18 mouse cellular contexts compared by ENCODE assay signal in genomic region chr6:30171967-30172366, GRCm38 (mm10).
DNase-seq lines count a peak whose midpoint lies in the region; ATAC-seq and TF ChIP-seq lines count a peak whose summit lies in the region.
"Had no signal": no experiment of that assay in that cellular context is flagged by ENCODE, and none has a peak within 500 bp of the region (broad histone marks: within the 10 kb centered on the region; RNA-seq: fewer than 3 reads in every experiment).

No protein-coding gene starts in this region.

- no peak for ATAC-seq in kidney, embryonic 14.5 days (ENCODE audit: low FRiP score, low TSS enrichment)
- no peak for ATAC-seq in neural tube, embryonic 11.5 days (ENCODE audit: insufficient read depth, low FRiP score, low TSS enrichment)
- ATAC-seq in neural tube, embryonic 15.5 days (ENCODE audit: low FRiP score) = no peak
- ATAC-seq in embryonic facial prominence, embryonic 15.5 days (ENCODE audit: insufficient number of reproducible peaks, low FRiP score, low TSS enrichment, low read depth) = no peak
- ATAC-seq in neural tube, embryonic 14.5 days (ENCODE audit: low read depth) = no peak
- ATAC-seq: activated CD4-positive, CD25-positive, alpha-beta regulatory T cell, adult 4 months; forebrain, embryonic 16.5 days; intestine, embryonic 16.5 days had no signal

- WGBS in kidney, embryonic 14.5 days = 19% methylated on average over 10 of the region's 10 CpGs
- WGBS in neural tube, embryonic 11.5 days = 16% methylated on average over 10 of the region's 10 CpGs
- WGBS in neural tube, embryonic 15.5 days = 19% methylated on average over 10 of the region's 10 CpGs
- WGBS in embryonic facial prominence, embryonic 15.5 days = 15% methylated on average over 10 of the region's 10 CpGs
- WGBS in neural tube, embryonic 14.5 days = 26% methylated on average over 10 of the region's 10 CpGs
- WGBS in cerebellum, adult 2 months = 72% methylated on average over 10 of the region's 10 CpGs

- H3K4me2 ChIP-seq in kidney, embryonic 14.5 days (replicated peaks; ENCODE audit: low read depth, low read length) = peak overlapping the region; percentile 56; the same call in 1 of the 2 replicates
- no peak overlapping the region for H3K4me2 ChIP-seq in neural tube, embryonic 11.5 days (ENCODE audit: low read depth)
- H3K4me2 ChIP-seq in neural tube, embryonic 15.5 days = no peak overlapping the region
- H3K4me2 ChIP-seq in embryonic facial prominence, embryonic 15.5 days (replicated peaks) = peak overlapping the region; percentile 55; the same call in 1 of the 2 replicates
- H3K4me2 ChIP-seq in neural tube, embryonic 14.5 days (ENCODE audit: low read depth, low read length) = no peak overlapping the region
- H3K4me2 ChIP-seq: midbrain, embryonic 12.5 days had no signal

- no peaks in the 10 kb centered on the region for H3K36me3 ChIP-seq in kidney, embryonic 14.5 days (ENCODE audit: control insufficient read depth, insufficient read depth, low read length)
- H3K36me3 ChIP-seq in neural tube, embryonic 11.5 days (ENCODE audit: control insufficient read depth, insufficient read depth, low read length) = no peaks in the 10 kb centered on the region
- H3K36me3 ChIP-seq in neural tube, embryonic 15.5 days = no peaks in the 10 kb centered on the region
- H3K36me3 ChIP-seq in embryonic facial prominence, embryonic 15.5 days = no peaks in the 10 kb centered on the region
- H3K36me3 ChIP-seq in neural tube, embryonic 14.5 days (ENCODE audit: control insufficient read depth, insufficient read depth, low read length) = no peaks in the 10 kb centered on the region
- H3K36me3 ChIP-seq: midbrain, embryonic 12.5 days had no signal

- no peak for DNase-seq in kidney, adult 9 months
- peak; percentile 36 for DNase-seq in neural tube, embryonic 11.5 days (ENCODE audit: low spot score)
- DNase-seq in cerebellum, adult 2 months = no peak
- DNase-seq: adrenal gland, postnatal 25 days; cerebellum, postnatal 10 days; heart, adult 2 months; kidney, postnatal 4 days; lung, postnatal 36 days; thymus, postnatal 14 days had no signal

- peaks cover 69% of the 10 kb centered on the region for H3K27me3 ChIP-seq in kidney, embryonic 14.5 days (ENCODE audit: control insufficient read depth, insufficient read depth, low read length)
- H3K27me3 ChIP-seq in neural tube, embryonic 11.5 days (ENCODE audit: control insufficient read depth, insufficient read depth, low read length) = peaks cover 73% of the 10 kb centered on the region
- H3K27me3 ChIP-seq in neural tube, embryonic 15.5 days (replicated peaks) = peaks cover 93% of the 10 kb centered on the region
- H3K27me3 ChIP-seq in embryonic facial prominence, embryonic 15.5 days = peaks cover 79% of the 10 kb centered on the region
- peaks cover 57% of the 10 kb centered on the region for H3K27me3 ChIP-seq in neural tube, embryonic 14.5 days (ENCODE audit: control insufficient read depth, insufficient read depth, low read length)
- peaks cover 20% of the 10 kb centered on the region; the same call in 1 of the 2 replicates for H3K27me3 ChIP-seq in cerebellum, adult 2 months (ENCODE audit: control insufficient read depth, insufficient read depth, low read length)

- no peak overlapping the region for H3K27ac ChIP-seq in kidney, embryonic 14.5 days (ENCODE audit: low read depth, low read length)
- no peak overlapping the region for H3K27ac ChIP-seq in neural tube, embryonic 11.5 days (ENCODE audit: low read depth, low read length)
- H3K27ac ChIP-seq in neural tube, embryonic 15.5 days (replicated peaks) = no peak overlapping the region
- H3K27ac ChIP-seq in embryonic facial prominence, embryonic 15.5 days (replicated peaks) = no peak overlapping the region
- no peak overlapping the region for H3K27ac ChIP-seq in neural tube, embryonic 14.5 days (ENCODE audit: low read depth, low read length)
- H3K27ac ChIP-seq in cerebellum, adult 2 months (ENCODE audit: insufficient read depth, low read length) = no peak overlapping the region
- H3K27ac ChIP-seq: heart, adult 2 months; liver, embryonic 14.5 days; midbrain, embryonic 12.5 days had no signal

- no peak overlapping the region for H3K9ac ChIP-seq in kidney, embryonic 14.5 days (ENCODE audit: low read depth, low read length)
- H3K9ac ChIP-seq in neural tube, embryonic 11.5 days (ENCODE audit: low read length) = no peak overlapping the region
- H3K9ac ChIP-seq in neural tube, embryonic 15.5 days (replicated peaks) = no peak overlapping the region
- no peak overlapping the region for H3K9ac ChIP-seq in embryonic facial prominence, embryonic 15.5 days
- no peak overlapping the region for H3K9ac ChIP-seq in neural tube, embryonic 14.5 days (replicated peaks; ENCODE audit: low read depth, low read length)
- H3K9ac ChIP-seq: liver, embryonic 14.5 days; midbrain, embryonic 12.5 days had no signal

- peaks cover 55% of the 10 kb centered on the region for H3K4me1 ChIP-seq in kidney, embryonic 14.5 days (ENCODE audit: control insufficient read depth, insufficient read depth, low read length)
- peaks cover 22% of the 10 kb centered on the region for H3K4me1 ChIP-seq in neural tube, embryonic 11.5 days (ENCODE audit: control insufficient read depth, insufficient read depth, low read length)
- H3K4me1 ChIP-seq in neural tube, embryonic 15.5 days = peaks cover 39% of the 10 kb centered on the region
- H3K4me1 ChIP-seq in embryonic facial prominence, embryonic 15.5 days = peaks cover 66% of the 10 kb centered on the region
- H3K4me1 ChIP-seq in neural tube, embryonic 14.5 days (ENCODE audit: control insufficient read depth, insufficient read depth, low read length) = peaks cover 2% of the 10 kb centered on the region; the same call in 1 of the 2 replicates
- H3K4me1 ChIP-seq in cerebellum, adult 2 months (ENCODE audit: control insufficient read depth, insufficient read depth, low read length) = peaks cover 12% of the 10 kb centered on the region

- TF ChIP-seq CTCF in cerebellum, adult 2 months (IDR thresholded peaks at IDR 0.05; ENCODE audit: borderline replicate concordance, insufficient read depth, low read depth, low read length) = no peak

- peak overlapping the region; percentile 48 for H3K4me3 ChIP-seq in kidney, embryonic 14.5 days (ENCODE audit: low read length)
- no peak overlapping the region; the same call in 1 of the 2 replicates for H3K4me3 ChIP-seq in neural tube, embryonic 11.5 days (ENCODE audit: low read depth, low read length)
- no peak overlapping the region for H3K4me3 ChIP-seq in neural tube, embryonic 15.5 days (replicated peaks)
- peak overlapping the region; percentile 49; the same call in 1 of the 2 replicates for H3K4me3 ChIP-seq in embryonic facial prominence, embryonic 15.5 days (replicated peaks)
- H3K4me3 ChIP-seq in neural tube, embryonic 14.5 days (ENCODE audit: low read depth, low read length) = 0 out of 2 replicates have a peak overlapping the region, but pooled peaks have one; percentile 24
- H3K4me3 ChIP-seq in cerebellum, adult 2 months (replicated peaks; ENCODE audit: insufficient read depth, low read depth, low read length) = no peak overlapping the region
- H3K4me3 ChIP-seq: heart, adult 2 months; midbrain, embryonic 12.5 days had no signal

- TF ChIP-seq POLR2A in cerebellum, adult 2 months (IDR thresholded peaks at IDR 0.05; ENCODE audit: borderline replicate concordance, insufficient read depth, low read length) = no peak

- H3K9me3 ChIP-seq in kidney, embryonic 14.5 days (ENCODE audit: control insufficient read depth, low read length) = no peaks in the 10 kb centered on the region
- no peaks in the 10 kb centered on the region for H3K9me3 ChIP-seq in neural tube, embryonic 11.5 days (ENCODE audit: control insufficient read depth, low read length)
- H3K9me3 ChIP-seq in neural tube, embryonic 15.5 days (replicated peaks) = no peaks in the 10 kb centered on the region
- no peaks in the 10 kb centered on the region for H3K9me3 ChIP-seq in embryonic facial prominence, embryonic 15.5 days (replicated peaks)
- no peaks in the 10 kb centered on the region for H3K9me3 ChIP-seq in neural tube, embryonic 14.5 days (ENCODE audit: control insufficient read depth, low read length)
- H3K9me3 ChIP-seq: midbrain, embryonic 12.5 days had no signal

Comparison
In these comparisons a context has a peak if more than half of its experiments do, and no peak if none do; other contexts are left out.
1. H3K4me3 ChIP-seq: peak in kidney, embryonic 14.5 days (single experiment), embryonic facial prominence, embryonic 15.5 days (single experiment) and neural tube, embryonic 14.5 days (single experiment); none in neural tube, embryonic 11.5 days (single experiment), neural tube, embryonic 15.5 days (single experiment) and cerebellum, adult 2 months (single experiment).
2. H3K4me2 ChIP-seq: peak in kidney, embryonic 14.5 days (single experiment) and embryonic facial prominence, embryonic 15.5 days (single experiment); none in neural tube, embryonic 11.5 days (single experiment), neural tube, embryonic 15.5 days (single experiment) and neural tube, embryonic 14.5 days (single experiment).